Mouse (Mus musculus): ENCODE measurements around the gene Spr. TPM values are rescaled to one million over a fixed set of nuclear protein-coding genes. Genes with fewer than 3 reads are reported as not detected.
"Not testable (repeated sequence)": the region's sequence is repeated elsewhere in the genome, so short reads cannot be mapped to it uniquely, and the experiment has no call there.

Spr gene
- polyA plus RNA-seq, 1 experiment from 2014 or later: 63.7 TPM

DNA sequence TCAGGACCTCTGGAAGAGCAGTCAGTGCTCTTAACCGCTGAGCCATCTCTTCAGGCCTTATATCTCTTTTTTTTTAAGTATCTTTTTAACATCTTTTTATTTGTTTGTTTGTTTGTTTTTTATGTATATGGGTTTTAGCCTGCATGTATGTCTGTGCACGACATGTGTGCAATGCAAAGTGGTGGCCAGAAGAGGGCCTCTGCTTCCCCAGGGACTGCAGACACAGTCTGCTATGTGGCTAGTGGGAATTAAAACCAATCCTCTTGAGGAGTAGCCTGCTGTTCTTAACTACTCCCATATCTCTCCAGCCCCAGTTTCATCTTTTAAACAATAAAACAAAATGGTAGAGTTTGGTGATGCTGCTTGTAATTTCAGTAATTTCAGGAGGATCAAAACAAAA, 2.0 kb upstream of the Spr start:
- Histone ChIP-seq H3K9me3 (replicated peaks; ENCODE audit: control insufficient read depth, low read length) (no peaks in the 10 kb centered on the region), H3K9ac (ENCODE audit: low read length) (no peak overlapping the region), H3K27ac (ENCODE audit: low read length) (no peak overlapping the region), H3K4me3 (replicated peaks; ENCODE audit: low read length) (no peak overlapping the region), H3K27me3 (ENCODE audit: control insufficient read depth, insufficient read depth, low read length) (no peaks in the 10 kb centered on the region), H3K4me2 (ENCODE audit: low read depth, low read length) (no peak overlapping the region), H3K36me3 (ENCODE audit: control insufficient read depth, insufficient read depth, low read length) (no peaks in the 10 kb centered on the region), H3K4me1 (ENCODE audit: control insufficient read depth, insufficient read depth, low read length) (peaks cover 3% of the 10 kb centered on the region; the same call in 1 of the 2 replicates)
- ATAC-seq (ENCODE audit: insufficient read depth, low FRiP score): no peak
- 91% methylated on average over 2 of the region's 2 CpGs for WGBS

DNA sequence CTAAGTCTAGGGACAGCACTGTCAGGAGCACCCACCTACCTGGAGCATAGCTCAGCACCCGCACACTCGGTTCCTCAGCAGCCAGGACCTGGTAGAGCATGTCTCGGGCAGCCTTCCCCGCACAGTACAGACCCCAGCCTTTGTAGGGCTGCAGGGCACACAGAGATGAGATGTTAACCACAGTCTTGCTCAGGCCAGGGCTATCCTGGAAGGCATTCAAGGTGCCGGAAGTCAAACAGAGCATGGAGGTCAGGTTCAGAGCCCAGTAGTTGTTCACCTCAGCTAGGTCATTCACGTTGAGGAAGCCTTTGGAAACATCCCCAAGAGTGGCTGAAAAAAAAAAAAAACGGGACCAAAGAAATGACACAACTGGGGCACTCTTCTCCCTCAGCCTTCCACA, 782 bp downstream of the Spr start:
- not testable (repeated sequence) for H3K36me3 ChIP-seq (ENCODE audit: control insufficient read depth, insufficient read depth, low read length); ATAC-seq (ENCODE audit: insufficient read depth, low FRiP score); H3K27me3 ChIP-seq (ENCODE audit: control insufficient read depth, insufficient read depth, low read length); H3K4me1 ChIP-seq (ENCODE audit: control insufficient read depth, insufficient read depth, low read length); H3K9me3 ChIP-seq (replicated peaks; ENCODE audit: control insufficient read depth, low read length)
- peak overlapping the region; percentile 90 for H3K9ac ChIP-seq (ENCODE audit: low read length)
- WGBS: 59% methylated on average over 7 of the region's 7 CpGs
- peak overlapping the region; percentile 53 for H3K4me2 ChIP-seq (ENCODE audit: low read depth, low read length)
- peak overlapping the region; percentile 87 for H3K4me3 ChIP-seq (replicated peaks; ENCODE audit: low read length)
- H3K27ac ChIP-seq (ENCODE audit: low read length): 0 out of 2 replicates have a peak overlapping the region, but pooled peaks have one; percentile 97

DNA sequence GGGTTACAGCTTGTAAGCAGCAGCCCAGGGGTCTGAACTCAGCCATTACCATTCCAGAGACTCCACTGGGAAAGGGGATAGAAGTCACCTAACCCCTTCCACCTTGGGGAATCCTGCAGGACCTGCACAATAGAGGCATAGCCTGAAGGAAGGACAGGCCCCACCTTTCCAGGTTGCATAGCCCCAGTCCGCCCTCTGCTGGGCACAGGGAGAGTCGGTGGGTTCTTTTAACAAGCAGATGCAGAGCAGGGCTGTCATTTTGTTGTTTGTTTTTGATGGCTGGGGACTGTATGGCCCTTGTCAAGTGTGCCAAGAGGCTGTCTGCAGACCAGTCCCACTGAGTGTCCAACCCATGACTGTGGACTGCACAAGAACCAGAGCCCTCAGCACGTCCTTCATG, 4.8 kb downstream of the Spr start:
- H3K4me3 ChIP-seq (replicated peaks; ENCODE audit: low read length); H3K36me3 ChIP-seq (ENCODE audit: control insufficient read depth, insufficient read depth, low read length); H3K9me3 ChIP-seq (replicated peaks; ENCODE audit: control insufficient read depth, low read length); ATAC-seq (ENCODE audit: insufficient read depth, low FRiP score); H3K4me1 ChIP-seq (ENCODE audit: control insufficient read depth, insufficient read depth, low read length); H3K4me2 ChIP-seq (ENCODE audit: low read depth, low read length); H3K9ac ChIP-seq (ENCODE audit: low read length); H3K27me3 ChIP-seq (ENCODE audit: control insufficient read depth, insufficient read depth, low read length); H3K27ac ChIP-seq (ENCODE audit: low read length): not testable (repeated sequence)
- 31% methylated on average over 3 of the region's 3 CpGs for WGBS

DNA sequence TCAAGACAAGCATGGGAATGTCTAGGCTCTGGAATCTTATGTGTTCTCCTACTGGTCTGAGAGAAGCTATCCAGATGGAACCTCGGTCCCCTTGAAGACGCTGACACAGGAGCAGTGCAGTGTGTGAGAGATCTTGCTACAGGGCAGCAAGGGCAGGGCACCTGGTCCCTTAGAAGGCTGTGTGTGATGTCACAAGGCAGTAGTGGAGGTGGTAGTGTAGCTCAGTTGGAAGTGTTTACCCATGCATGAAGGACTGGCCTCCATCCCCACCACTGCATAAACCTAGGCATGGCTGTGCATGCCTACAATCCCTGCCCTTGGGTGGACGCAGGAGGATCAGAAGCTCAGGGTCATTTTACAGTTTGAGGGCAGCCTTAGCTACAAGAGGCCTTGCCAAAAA, 5.3 kb downstream of the Spr start:
- not testable (repeated sequence) for H3K4me2 ChIP-seq (ENCODE audit: low read depth, low read length); H3K4me3 ChIP-seq (replicated peaks; ENCODE audit: low read length); H3K27me3 ChIP-seq (ENCODE audit: control insufficient read depth, insufficient read depth, low read length); H3K9me3 ChIP-seq (replicated peaks; ENCODE audit: control insufficient read depth, low read length); H3K27ac ChIP-seq (ENCODE audit: low read length); H3K9ac ChIP-seq (ENCODE audit: low read length); H3K36me3 ChIP-seq (ENCODE audit: control insufficient read depth, insufficient read depth, low read length); H3K4me1 ChIP-seq (ENCODE audit: control insufficient read depth, insufficient read depth, low read length); ATAC-seq (ENCODE audit: insufficient read depth, low FRiP score)
- 82% methylated on average over 3 of the region's 3 CpGs for WGBS

DNA sequence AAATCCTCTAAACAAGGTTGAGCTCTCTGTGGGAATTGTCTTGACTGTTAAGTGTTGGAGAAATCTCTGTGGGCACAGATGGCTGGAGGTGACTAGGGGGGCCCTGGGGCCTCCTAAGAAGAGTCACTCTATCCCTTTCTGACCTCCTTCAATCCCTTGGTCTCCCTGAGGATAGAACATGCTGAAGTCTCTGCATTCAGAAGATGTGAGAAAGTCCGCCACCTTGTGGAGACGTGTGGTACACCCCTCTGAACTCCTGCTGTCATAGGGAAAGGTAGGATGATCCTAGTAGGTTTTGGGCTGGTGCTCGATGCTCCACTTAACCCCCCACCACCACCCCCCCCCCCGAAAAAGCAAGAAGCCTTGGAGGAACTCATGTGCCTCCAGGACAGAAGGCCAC, 5.9 kb downstream of the Spr start:
- no peak for ATAC-seq (ENCODE audit: insufficient read depth, low FRiP score)
- WGBS: 2% methylated on average over 4 of the region's 4 CpGs
- H3K27ac ChIP-seq (ENCODE audit: low read length): no peak overlapping the region

DNA sequence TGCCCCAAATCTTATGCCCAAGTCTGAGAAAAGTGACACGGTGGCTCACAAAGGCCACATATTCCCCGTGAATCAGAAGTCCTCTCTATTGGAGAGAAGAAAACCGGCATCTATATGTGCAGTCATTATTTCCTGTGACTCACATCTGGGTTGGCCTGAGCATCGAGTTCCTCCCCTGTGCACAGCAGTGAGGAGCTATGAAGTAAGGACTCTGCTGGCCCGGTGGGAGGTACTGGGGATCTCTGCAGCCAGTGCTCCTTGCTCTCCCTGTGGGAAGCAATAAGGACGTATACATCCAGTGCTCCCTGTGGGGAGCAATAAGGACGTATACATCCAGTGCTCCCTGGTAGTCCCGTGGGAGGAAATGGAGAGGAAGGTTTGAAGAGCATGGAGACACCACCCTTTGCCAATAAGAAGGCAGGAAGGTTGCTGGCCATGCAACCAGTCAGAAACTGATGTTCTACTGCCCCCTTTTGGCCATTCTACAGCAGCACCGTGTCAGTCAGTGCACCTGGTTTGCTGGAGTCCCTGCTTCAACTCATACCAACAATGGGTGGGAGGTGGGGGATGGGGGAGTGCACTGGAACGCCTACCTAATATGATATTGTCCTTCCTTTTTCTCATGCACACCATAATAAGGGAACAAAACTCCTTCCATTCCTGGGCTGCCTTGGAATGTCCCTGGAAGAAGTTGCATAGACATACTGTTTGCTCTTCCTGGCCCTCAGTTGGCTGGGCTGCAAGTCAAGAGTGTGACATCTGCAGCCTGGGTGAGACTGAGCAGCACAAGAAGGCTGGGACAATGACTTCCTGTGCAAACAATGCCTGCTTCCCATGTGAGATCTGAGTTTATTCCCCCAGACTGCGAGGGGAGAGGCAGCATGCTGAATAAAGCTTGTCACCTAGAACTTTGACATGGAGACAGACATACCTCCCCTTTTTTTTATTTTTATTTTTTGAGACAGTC, 19.7 kb downstream of the Spr start:
- not testable (repeated sequence) for H3K27me3 ChIP-seq (ENCODE audit: control insufficient read depth, insufficient read depth, low read length); H3K4me3 ChIP-seq (replicated peaks; ENCODE audit: low read length); H3K27ac ChIP-seq (ENCODE audit: low read length); H3K9me3 ChIP-seq (replicated peaks; ENCODE audit: control insufficient read depth, low read length); H3K4me1 ChIP-seq (ENCODE audit: control insufficient read depth, insufficient read depth, low read length); H3K36me3 ChIP-seq (ENCODE audit: control insufficient read depth, insufficient read depth, low read length); H3K9ac ChIP-seq (ENCODE audit: low read length); H3K4me2 ChIP-seq (ENCODE audit: low read depth, low read length)
- ATAC-seq (ENCODE audit: insufficient read depth, low FRiP score): peak; percentile 56
- WGBS: 34% methylated on average over 9 of the region's 11 CpGs

More for the DNA sequence above, 5.9 kb downstream of the Spr start:
- Histone ChIP-seq H3K36me3 (ENCODE audit: control insufficient read depth, insufficient read depth, low read length) (no peaks in the 10 kb centered on the region), H3K9me3 (replicated peaks; ENCODE audit: control insufficient read depth, low read length) (no peaks in the 10 kb centered on the region), H3K4me3 (replicated peaks; ENCODE audit: low read length) (no peak overlapping the region), H3K27me3 (ENCODE audit: control insufficient read depth, insufficient read depth, low read length) (peaks cover 9% of the 10 kb centered on the region), H3K4me1 (ENCODE audit: control insufficient read depth, insufficient read depth, low read length) (peaks cover 2% of the 10 kb centered on the region; the same call in 1 of the 2 replicates), H3K4me2 (ENCODE audit: low read depth, low read length) (no peak overlapping the region), H3K9ac (ENCODE audit: low read length) (no peak overlapping the region)

DNA sequence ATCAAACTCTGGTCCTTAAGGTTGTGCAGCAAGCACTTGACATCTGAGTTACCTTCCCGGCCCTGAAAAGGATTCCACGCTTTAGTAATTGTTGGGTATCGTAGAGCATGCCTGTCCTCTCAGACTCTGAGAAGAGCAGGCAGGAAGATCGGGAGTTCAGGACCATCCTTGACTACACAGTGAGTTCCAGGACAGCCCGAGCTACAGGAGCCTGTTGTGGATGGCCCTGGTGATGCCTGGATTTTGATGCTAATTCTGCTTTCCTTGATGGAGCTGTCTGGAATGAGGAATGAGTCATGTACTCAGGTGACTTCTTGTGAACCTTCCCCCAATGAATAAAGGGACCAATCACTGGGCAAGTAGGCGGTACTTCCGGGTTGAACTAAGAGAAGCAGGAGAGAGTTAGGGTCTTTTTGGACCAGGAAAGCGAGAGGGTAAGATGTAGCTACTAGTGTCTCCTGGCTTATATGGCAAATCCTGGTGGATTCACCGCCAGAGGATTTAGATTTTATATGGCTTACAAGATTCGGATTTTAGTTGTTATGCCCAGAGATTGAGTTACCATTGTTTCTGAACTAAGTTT, 32.4 kb downstream of the Spr start:
- no peak for ATAC-seq (ENCODE audit: insufficient read depth, low FRiP score)
- WGBS: 87% methylated on average over 10 of the region's 10 CpGs
- H3K27ac ChIP-seq (ENCODE audit: low read length): no peak overlapping the region

DNA sequence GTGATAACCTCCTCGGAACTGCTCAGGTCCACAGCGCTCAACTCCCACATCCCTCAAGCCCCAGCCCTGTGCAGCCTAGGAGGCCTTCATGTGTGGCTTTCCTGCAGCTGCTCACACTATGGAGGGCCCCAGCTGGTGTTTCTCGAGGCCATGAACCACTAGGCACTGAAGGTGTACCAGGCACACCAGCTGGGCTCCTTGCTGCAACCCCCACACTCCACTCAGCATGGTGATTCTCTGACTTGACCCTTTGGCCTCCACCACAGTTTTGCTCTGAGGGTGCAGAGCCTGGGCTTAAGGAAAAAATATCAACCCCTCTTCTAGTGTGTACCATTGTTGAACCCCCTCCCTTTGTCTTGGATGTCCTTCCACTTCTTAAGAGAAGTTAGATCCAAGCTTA, 34.2 kb downstream of the Spr start:
- H3K9me3 ChIP-seq (replicated peaks; ENCODE audit: control insufficient read depth, low read length): no peaks in the 10 kb centered on the region
- H3K27me3 ChIP-seq (ENCODE audit: control insufficient read depth, insufficient read depth, low read length): no peaks in the 10 kb centered on the region
- no peak overlapping the region for H3K27ac ChIP-seq (ENCODE audit: low read length)
- no peak overlapping the region for H3K4me2 ChIP-seq (ENCODE audit: low read depth, low read length)
- 92% methylated on average over 3 of the region's 3 CpGs for WGBS
- H3K4me3 ChIP-seq (replicated peaks; ENCODE audit: low read length): no peak overlapping the region
- ATAC-seq (ENCODE audit: insufficient read depth, low FRiP score): no peak
- no peaks in the 10 kb centered on the region for H3K36me3 ChIP-seq (ENCODE audit: control insufficient read depth, insufficient read depth, low read length)
- no peak overlapping the region for H3K9ac ChIP-seq (ENCODE audit: low read length)
- no peaks in the 10 kb centered on the region for H3K4me1 ChIP-seq (ENCODE audit: control insufficient read depth, insufficient read depth, low read length)

More for the DNA sequence above, 32.4 kb downstream of the Spr start:
- H3K9me3 ChIP-seq (replicated peaks; ENCODE audit: control insufficient read depth, low read length): no peaks in the 10 kb centered on the region
- H3K36me3 ChIP-seq (ENCODE audit: control insufficient read depth, insufficient read depth, low read length): no peaks in the 10 kb centered on the region
- no peaks in the 10 kb centered on the region for H3K27me3 ChIP-seq (ENCODE audit: control insufficient read depth, insufficient read depth, low read length)
- no peak overlapping the region for H3K4me2 ChIP-seq (ENCODE audit: low read depth, low read length)
- H3K4me3 ChIP-seq (replicated peaks; ENCODE audit: low read length): no peak overlapping the region
- H3K9ac ChIP-seq (ENCODE audit: low read length): no peak overlapping the region
- H3K4me1 ChIP-seq (ENCODE audit: control insufficient read depth, insufficient read depth, low read length): no peaks in the 10 kb centered on the region

DNA sequence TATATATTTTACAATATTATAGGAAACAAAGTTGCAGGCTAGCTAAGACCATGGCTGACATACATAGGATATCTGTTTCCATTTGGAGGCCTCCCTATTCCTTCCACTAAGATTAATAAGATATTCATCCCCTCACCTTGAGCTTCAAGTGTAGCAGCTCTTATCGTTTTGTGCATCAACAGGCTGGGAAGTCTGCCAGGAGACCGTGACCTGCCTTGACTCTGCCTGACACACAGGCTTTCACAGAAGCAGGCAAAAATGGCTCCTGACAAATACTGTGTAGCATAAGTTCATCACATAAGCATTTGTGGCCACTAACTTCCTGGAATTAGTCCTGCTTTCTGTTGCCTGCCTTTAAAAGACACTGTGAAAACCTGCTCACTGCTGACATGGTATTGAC, 41.1 kb downstream of the Spr start:
- no peak overlapping the region for H3K27ac ChIP-seq (ENCODE audit: low read length)
- whole genome bisulfite sequencing: 52% methylated on average over 2 of the region's 2 CpGs
- no peaks in the 10 kb centered on the region for H3K36me3 ChIP-seq (ENCODE audit: control insufficient read depth, insufficient read depth, low read length)
- no peak for ATAC-seq (ENCODE audit: insufficient read depth, low FRiP score)
- H3K4me3 ChIP-seq (replicated peaks; ENCODE audit: low read length): no peak overlapping the region
- no peaks in the 10 kb centered on the region for H3K4me1 ChIP-seq (ENCODE audit: control insufficient read depth, insufficient read depth, low read length)
- no peak overlapping the region for H3K9ac ChIP-seq (ENCODE audit: low read length)
- no peak overlapping the region for H3K4me2 ChIP-seq (ENCODE audit: low read depth, low read length)
- no peaks in the 10 kb centered on the region for H3K27me3 ChIP-seq (ENCODE audit: control insufficient read depth, insufficient read depth, low read length)
- H3K9me3 ChIP-seq (replicated peaks; ENCODE audit: control insufficient read depth, low read length): no peaks in the 10 kb centered on the region

Measured in stomach, embryonic 16.5 days (tissue).